Mouse (Mus musculus): ENCODE data around the gene Samd10.
A peak's percentile ranks its signal among the peaks of the same experiment; 100 is the strongest.

Gene Samd10

DNA sequence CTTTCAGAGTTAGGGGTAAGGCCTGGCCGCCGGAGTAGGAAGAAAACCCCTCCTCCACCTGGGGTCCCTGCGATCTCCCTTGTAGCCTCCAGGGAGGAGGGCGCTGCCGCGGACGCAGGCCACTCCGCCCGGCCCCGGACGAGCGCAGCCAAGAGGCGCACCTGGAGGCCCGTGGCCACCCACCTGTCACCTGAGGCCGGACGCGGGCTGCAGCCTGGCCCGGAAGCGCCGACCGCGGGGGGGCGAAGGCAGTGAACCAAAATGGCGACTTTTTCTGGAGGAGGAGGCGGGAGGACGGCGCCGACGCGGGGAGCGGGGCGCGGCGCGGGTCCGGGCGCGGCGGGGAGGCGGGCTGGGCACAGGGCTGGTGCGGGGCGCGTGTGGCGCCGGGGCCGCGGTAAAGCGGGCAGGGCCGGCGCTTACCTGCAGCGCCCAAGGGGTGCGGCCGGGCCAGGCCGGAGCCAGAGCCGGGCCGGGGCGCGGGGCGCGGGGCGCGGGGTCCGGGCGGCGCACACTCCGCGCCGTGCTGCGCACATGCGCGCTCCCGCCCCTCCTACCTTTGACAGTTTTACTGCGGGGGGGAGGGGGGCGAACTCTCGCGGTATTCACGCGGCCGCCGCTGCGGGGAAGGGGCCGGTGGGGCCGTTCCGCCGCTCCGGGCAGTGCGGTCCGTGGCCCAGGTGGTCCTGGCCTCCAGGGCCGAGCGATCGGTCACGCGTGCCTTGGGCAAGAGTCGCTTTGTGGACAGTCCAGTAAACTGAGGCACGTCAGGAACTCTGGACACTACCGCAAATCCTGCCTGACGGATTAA lies 6.6 kb downstream of the Samd10 start, which contains the start of gene Zfp512b:
TSS of gene Zfp512b (minus strand) at position 573 of the 811 bp plus-strand sequence.
- peak; percentile 67 for DNase-seq (ENCODE audit: low spot score)

DNA sequence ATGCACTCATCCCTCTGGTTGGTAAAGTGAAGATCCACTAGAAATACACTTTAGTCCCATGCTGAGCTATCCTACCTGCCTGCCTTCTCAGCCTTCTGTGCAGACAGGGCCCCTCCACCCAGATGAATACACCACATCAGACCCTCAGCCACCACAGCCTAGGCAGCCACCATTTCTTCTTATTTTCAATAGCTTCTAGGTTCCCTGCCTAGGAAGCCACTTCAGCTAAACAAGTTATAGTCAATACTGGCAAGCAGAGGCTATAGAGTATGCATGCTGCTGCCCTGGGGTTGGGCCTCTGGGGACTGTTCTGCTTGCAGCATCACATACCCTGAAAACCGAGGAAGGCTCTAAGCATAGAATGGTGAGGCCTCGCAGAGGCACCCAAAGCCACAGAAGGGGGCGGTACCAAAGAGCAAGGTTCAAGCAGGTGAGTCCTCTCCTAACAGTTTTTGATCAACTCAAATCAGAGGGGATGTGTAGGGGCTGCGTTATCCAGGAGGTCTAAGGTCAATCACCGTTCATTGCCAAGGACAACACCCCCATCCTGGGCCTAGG lies 7.4 kb downstream of the Samd10 start, which contains the start of gene Prpf6:
TSS of gene Prpf6 (plus strand) at position 341 of the 558 bp plus-strand sequence.
- DNase-seq (ENCODE audit: low spot score), result no peak

DNA sequence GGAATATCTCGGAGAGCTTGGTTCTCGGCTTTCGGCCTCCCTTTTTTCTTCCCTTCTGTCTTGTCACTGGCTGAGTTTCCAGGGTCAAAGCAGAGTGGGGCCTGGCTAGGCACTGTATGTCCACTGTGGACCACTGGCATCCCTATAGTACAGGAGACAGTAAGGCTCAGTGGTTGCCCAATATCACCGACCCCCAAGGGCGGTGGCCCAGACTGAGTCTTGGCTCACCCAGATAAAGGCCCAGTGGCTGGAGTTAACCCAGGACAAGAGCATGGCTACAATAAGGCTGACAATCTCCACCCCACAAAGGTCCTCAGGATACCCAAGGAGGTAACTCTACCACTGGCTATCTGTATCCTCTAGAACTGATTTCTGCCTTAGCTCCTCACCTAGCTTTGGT lies 8.5 kb downstream of the Samd10 start:
- DNase-seq (ENCODE audit: low spot score), result no peak

DNA sequence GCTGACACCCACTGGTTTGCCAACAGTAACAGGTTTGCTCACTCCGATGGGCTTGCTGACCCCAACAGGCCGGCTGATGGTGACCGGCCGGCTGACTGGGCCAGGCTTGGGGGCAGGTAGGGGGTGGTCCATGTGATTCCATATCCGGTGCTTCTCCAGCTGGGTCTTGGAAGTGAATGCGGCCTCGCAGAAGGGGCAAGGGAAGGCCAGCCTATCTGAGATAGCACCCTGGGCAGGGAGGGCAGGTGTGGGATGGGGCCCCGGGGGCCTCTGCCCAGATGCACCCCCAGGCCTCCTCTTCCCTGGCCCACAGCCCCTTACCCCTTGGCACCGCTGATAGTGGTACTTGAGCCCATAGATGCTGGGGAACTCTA lies 9.3 kb downstream of the Samd10 start:
- no peak for DNase-seq (ENCODE audit: low spot score)

DNA sequence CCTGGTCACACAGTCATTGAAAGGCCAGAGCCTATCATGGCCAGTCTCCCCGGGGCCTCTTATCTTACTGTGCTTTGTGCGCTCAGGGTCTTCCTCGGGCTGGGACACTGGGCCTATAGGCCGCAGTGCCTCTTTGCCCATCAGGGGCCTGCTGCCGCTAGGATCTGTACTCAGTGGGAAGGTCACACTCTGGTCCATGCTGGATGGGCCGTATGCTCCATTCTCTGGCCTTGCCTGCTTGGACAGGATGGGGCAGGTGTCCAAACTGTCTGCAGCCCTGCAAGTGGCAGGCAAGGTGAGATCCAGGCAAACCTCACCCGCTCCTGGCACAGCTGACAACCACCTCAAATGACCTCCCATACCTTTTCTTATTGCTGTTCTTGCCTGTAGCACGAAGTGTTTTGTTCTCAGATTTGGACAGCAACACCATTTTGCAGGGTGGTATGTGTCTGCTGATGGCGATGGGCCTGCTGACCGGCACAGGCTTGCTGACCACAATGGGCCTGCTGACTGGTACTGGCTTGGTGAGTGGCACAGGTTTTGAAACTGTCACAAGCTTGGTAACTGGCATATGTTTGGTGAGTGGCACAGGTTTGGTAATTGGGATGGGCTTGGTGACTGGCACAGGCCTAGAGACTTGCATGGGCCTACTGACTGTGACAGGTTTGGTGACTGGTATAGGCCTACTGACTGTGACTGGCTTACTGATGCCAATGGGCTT lies 9.8 kb downstream of the Samd10 start:
- DNase-seq (ENCODE audit: low spot score), result no peak

DNA sequence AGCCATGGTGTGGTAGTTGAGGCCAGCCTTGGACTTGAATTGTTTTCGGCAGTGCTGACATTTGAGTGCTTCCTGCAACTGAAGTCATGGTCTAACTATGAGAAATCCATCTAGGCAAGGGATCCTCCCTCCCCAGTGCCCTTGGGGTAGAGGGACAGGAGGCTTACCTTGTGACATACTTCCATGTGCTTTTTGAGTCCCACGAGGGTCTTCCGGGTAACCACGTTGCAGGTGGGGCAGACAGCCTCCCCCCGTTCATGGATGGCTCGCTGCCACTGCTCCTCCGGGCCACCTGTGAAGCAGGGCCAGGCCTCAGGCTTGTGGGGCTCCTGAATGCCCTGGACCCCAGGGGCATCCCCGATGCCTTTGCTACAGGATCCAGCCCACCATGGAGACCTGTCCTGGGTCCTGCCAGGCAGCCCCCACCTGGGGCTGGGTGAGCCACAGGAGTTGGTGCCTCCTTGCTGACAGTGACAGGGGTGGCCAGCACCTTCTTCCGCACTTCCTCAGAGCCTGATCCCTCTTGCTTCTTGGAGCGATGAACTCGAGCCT lies 10.7 kb downstream of the Samd10 start:
- no peak for DNase-seq (ENCODE audit: low spot score)

DNA sequence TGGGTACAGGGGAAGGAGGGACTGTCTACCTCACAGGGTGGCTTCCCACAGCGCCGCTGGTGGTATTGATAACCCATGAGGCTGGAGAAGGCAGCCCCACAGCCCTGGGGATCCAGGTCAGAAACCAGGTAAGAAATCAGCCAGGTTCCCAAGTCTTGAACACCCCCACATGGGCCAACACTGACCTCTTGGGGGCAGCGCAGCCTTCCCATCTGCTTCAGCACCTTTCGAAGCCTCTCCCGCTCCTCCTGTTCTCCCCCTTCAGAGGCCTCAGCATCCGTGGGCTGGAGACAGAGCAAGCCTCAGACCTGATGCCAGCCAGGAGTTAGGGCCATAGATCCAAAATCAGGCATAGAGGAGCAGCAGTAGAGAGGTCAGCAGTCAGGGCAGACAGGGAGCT lies 11.2 kb downstream of the Samd10 start:
- DNase-seq (ENCODE audit: low spot score), result no peak

DNA sequence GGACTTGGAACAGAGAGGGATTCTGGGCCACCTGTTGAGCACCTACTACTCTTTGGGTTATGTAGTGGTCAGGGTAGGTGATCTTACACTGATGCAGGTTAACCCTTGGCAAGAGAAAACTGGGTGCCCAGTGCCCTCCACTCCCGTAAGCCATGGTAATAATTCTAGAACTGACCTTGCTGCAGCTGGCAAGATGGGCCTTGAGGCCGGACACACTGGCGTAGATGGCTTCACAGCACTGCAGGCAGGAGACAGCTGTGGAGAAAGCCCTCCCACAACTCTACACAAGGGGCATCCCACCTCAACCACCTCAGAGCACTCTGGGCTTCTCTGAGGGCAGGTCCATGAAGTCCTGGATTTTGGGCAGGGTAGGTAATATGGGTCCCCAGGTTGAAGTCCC lies 12.9 kb downstream of the Samd10 start:
- no peak for DNase-seq (ENCODE audit: low spot score)

DNA sequence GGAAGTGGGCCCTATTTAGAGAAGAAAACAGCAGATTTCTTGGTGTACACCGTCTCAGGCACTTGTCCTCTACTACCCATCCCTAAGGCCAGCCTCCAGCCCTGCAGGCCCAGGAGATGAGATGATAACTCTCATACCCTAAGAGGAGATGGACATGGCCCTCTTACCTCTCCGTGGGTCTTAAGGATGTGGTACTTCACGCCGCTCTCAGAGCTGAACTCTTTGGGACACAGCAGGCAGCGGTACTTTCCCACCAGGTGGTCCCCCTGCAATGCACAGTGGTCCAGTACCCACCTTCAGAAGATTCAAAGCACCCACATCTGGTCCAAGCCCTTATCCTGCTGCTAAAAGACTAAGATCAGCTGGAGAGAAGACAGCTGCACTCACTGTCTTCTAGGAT lies 13.5 kb downstream of the Samd10 start:
- no peak for DNase-seq (ENCODE audit: low spot score)

DNA sequence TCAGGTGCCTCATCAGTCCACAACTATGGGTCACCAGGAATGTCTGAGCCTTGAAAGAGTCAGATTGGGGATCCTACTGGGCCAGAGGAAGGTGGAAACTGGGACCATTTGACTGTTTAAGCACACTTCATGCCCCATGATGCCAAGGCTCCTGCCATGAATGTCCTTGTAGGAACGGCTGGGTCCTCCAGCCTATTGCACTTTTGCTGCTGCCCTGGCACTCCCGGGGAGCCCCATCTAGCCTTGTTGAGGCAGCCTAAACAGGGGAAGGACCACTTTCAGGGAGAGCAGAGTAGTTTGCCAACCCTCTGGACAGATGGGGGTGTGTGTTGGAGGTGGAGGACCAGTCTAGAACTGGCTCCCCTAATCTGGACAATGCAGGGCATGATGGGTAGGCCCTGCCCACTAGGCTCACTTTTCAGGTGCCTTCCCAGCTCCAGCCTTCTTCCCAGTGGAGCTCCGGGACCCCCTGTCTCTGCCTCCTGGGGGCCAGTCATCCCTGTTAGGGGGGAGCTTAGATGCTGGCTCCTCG lies 14.5 kb downstream of the Samd10 start, which contains the start of gene Uckl1:
TSS of gene Uckl1 (minus strand) at position 482 of the 532 bp plus-strand sequence.
- no peak for DNase-seq (ENCODE audit: low spot score)

DNA sequence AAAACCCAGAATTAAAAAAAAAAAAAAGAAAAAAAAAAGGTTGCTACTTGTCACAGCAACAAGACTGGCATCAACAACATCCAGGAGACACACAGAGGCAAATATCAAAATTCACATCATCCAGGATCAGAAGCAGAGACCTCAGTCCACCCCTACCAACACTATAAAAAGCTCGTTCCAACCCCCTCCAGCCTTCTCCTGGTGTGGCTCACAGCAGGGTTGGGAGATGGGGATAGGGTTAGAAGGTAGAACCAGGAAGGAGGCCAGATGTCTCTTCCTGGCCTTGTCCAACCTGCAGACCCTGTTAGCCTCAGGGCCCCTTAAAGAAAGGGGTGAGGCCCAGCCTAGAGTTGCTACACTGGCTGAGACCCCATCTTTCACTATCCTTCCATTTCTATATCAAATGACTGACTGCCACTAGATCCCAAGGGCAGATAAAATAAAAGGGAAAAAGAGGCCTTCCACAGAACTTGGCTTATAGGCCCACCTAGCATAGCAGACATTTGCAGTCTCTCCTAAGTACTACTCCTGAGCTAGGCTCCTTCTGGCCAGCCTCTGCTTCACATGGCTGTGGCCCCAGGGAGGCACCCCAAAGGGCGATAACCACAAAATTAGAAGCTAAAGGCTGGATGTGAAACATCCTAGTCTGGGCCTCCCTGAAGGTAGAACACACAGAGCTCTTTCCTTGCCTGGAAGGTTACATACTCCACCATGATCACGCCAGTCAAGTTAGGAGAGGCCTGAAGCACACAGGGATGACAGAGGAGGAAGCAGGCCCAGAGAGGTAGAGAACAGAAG lies 15.4 kb downstream of the Samd10 start:
- no peak for DNase-seq (ENCODE audit: low spot score)

DNA sequence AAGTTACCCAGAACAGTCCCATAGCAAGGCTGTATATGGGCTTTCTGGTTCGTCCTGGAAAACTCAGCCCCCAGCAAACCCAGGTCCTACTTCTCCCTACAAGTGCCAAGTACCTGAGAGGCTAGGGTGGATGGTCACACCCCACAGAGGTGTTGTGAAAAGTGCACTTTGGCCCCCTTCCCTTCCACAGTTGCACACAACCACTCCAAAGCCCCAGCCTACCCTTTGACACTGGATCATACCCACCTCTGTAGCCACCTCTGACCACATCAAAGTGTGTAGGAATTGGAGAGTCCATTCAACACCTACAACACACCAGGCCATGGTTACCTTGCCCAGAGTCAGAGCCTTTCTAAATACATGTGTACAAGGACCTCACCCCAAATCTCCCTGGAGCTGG lies 16.1 kb downstream of the Samd10 start:
- no peak for DNase-seq (ENCODE audit: low spot score)

DNA sequence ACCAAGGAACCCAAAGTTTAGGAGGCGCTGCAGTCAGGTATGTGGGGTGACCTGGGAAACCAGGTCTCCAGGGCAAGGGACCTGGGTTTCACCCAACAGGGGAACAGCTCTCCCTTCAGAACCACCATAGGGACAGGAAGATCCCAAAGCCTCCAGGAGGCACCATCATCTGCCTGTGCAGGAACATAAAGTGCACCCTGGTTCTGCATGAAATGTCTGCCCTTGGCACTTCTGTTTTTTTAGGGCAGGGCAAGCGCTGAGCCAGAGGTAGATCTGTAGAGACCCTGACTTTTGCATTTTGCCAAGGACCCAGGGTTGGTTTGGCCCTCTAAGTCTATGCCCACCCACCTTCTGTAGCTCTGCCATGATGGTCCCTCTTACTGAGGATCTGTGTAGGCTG lies 16.7 kb downstream of the Samd10 start:
- DNase-seq (ENCODE audit: low spot score), result no peak

DNA sequence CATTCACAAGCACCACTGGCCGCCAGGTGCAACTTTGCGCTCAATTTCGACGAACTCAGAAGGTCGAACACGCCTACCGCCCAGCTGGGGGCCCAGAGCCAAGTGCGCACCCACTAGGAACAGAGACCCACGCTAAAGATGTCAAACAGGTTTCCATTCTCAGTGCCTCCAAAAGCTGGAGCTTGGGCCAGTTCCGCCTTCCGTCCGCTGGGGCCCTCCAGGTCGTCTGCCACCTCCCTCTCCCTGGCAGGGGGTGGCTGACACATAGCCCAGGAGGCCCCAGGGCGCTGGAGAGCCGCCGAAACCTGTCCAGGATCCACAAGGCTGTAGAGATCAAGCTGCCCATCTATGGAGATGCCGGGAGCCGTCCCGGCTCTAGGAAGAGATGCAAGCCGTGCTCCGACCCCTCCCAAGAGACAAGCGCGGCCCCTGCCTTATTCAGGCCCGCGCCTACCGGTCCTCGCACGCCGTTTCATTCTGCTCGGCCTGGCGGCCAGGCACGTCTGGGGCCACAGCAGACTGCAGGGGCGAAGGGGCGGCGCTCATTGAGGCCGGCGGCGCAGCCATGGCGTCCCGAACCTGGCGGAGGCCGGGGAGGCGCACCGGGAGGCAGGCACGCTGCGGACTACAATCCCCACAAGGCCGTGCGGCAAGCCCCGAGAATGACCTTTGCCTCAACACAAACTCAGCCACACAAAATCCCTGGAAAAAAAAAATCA lies 17.5 kb downstream of the Samd10 start:
- DNase-seq (ENCODE audit: low spot score), result peak; percentile 71

DNA sequence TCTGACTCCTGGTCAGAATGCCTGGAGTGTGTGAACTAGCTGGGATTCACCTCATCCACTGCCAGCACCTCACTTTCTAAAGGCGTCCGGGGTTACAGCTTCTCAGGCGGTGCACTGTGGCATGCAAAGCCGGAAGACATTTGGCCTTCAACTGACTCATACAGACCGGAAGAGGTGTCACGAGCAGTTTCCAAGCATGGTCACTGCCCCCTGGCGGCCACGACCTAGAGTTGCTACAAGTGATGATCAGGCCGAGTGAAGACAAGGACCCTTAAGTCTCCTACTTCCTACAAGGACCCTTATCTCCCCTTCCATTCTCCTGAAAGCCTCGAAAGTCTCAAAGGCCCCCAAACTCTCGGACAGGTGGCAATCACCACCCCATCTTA lies 18.0 kb downstream of the Samd10 start:
- DNase-seq (ENCODE audit: low spot score), result peak; percentile 73

DNA sequence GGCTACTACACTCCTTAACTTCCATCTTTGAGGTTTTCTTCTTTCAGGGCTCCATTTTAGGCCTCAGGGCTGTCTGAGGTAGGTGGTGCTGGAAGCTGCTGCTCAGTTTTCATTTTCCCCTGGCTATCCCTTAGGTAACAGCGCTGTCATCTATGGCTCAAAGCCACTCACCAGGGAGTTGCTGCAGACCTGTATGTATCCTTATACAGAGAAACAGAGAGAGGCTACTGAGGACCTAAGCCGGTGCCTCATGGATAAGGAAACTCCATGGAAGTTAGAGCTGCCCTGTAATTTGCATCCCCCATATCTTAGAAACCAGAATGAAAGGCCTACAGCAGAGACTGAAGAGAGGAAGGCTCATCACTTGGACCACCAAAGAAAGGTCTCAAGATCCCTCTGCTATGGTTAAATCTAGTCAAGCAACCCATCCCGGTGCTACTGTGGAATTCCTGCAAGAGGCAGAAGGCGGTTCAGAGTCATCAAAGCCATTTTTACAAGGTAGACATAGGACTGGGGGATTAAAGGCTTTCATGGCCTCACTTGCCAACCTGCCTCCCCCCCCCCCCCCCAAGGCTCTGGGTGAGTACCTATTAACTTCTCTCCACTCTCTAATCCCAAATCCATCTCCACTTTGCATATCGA lies 18.8 kb downstream of the Samd10 start:
- no peak for DNase-seq (ENCODE audit: low spot score)

DNA sequence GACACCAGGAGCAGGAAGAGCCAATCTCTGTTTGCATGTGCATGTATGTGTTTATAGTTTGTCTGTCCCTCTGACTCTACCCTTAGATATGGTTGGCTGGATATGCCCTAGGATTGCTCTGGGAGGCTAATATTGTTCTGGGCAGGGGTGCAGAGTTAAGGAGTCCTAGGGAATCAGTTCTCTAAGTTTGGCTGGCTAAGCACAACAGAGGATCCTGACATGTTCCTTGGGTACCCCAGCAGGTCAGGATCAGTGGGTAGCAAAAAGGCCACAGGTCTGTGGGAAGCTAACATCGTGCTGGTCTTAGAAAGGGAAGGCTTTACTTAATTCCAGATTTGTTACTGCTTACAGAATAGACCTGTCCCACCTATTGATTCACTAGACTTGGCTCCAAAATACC lies 19.3 kb downstream of the Samd10 start:
- DNase-seq (ENCODE audit: low spot score), result no peak

DNA sequence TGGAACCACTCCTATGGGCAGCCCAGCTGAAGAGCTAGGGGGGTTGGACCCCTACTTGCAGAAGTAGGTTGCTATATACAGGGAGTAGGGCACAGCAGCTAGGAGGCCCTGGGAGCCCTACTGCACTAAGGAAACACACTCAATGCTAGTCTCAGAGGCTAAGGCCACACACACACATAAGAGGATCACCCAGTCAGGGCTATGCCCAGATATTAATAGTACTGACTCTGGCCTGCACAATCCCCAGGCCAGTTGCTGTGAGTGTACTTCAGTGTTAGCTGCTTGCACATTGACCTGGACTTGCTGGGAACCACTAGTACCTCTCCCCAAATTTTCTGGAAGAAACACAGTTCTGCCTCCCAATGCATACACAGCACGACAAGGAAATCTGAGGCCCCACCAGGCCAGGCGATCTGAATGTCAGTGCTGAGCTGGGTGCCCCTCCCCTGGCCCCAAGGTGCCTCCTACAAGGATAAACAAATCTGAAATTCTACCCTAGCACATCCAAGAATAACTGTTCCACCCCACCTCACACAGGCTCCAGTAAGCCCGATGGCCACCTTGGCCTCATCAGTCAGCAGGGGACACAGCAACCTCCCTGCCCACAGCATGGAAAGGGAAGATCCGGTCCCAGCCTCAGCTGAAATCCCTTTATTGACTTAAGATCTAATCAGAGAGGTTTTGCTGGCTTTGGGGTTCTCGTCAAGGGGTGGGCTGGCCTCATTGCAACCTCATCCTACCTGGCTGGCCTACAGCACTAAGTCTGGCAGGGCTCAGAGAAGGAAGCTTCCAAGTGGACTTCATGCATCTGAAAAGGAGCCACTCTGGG lies 20.0 kb downstream of the Samd10 start:
- no peak for DNase-seq (ENCODE audit: low spot score)

DNA sequence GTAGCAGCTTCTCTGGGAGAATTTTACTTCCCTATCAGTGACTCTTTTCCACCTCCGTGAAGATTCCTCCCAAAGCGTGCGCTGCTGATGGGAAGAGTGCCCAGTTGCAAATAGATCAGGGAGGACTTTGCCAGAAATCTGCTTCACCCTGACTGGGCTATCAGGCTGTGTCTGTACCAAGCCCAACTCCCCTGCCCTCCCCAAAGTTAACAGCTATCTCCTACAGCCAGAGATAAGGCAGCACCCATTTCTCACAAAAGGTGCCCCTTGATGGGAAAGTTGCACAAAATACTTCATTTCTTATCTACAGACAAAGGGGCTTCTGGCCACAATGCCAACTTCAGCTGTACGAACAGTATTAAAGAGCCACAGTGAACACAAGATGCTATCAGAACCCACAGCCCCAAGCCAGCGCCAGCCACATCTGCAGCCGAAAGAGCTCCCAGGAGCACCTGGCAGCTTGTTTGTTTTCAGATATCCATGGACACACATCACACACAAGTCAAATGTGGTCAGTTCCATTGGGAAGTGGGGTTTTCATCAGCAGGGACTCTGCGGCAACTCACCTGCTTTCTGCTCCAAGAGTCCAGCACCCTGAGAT lies 20.9 kb downstream of the Samd10 start:
- no peak for DNase-seq (ENCODE audit: low spot score)

Measured in ovary, postnatal 14 days (tissue).